Mouse (Mus musculus) heart, postnatal 4 days (tissue): ENCODE measurements around the gene Fzd4. TPM values are rescaled to one million over a fixed set of nuclear protein-coding genes. Genes with fewer than 3 reads are reported as not detected.

Source experiments
- DNase-seq: peaks from one replicate; pipeline ENCODE4 v3.0.0; 2021
- total RNA-seq, 2 experiments: library from RNA; stranded (reverse); gene quantifications; 2 replicates each; pipeline ENCODE4 v1.2.3; 2021

The Fzd4 gene
- total RNA-seq, 2 experiments from 2014 or later = 43.2 TPM

- DNase-seq = no peak
Measured at GRCm38 (mm10) chr7:89401136-89401858, 2.9 kb upstream of the Fzd4 start.

- DNase-seq = no peak
Measured at GRCm38 (mm10) chr7:89401936-89402335, 2.2 kb upstream of the Fzd4 start.

- DNase-seq = peak; percentile 83
Measured at GRCm38 (mm10) chr7:89403053-89403972, 842 bp upstream of the Fzd4 start.

GRCm38 (mm10) chr7:89404734-89405440, 732 bp downstream of the Fzd4 start:
- peak; percentile 59 for DNase-seq

GRCm38 (mm10) chr7:89406011-89406410, 1.9 kb downstream of the Fzd4 start:
- DNase-seq = no peak

GRCm38 (mm10) chr7:89407006-89407940, 3.1 kb downstream of the Fzd4 start:
- DNase-seq = no peak

GRCm38 (mm10) chr7:89410294-89410693, 6.1 kb downstream of the Fzd4 start:
- DNase-seq = no peak

- DNase-seq = peak; percentile 38
Measured at GRCm38 (mm10) chr7:89411346-89411745, 7.2 kb downstream of the Fzd4 start.

GRCm38 (mm10) chr7:89412094-89412493, 7.9 kb downstream of the Fzd4 start:
- DNase-seq = no peak

- DNase-seq = no peak
Measured at GRCm38 (mm10) chr7:89416027-89416426, 11.9 kb downstream of the Fzd4 start.

- DNase-seq = no peak
Measured at GRCm38 (mm10) chr7:89417707-89418106, 13.6 kb downstream of the Fzd4 start.

- no peak for DNase-seq
Measured at GRCm38 (mm10) chr7:89418127-89418653, 14.0 kb downstream of the Fzd4 start.

GRCm38 (mm10) chr7:89418917-89419679, 14.9 kb downstream of the Fzd4 start:
- no peak for DNase-seq

GRCm38 (mm10) chr7:89421294-89421693, 17.1 kb downstream of the Fzd4 start:
- no peak for DNase-seq

GRCm38 (mm10) chr7:89422650-89423049, 18.5 kb downstream of the Fzd4 start:
- DNase-seq = no peak

- no peak for DNase-seq
Measured at GRCm38 (mm10) chr7:89423194-89423593, 19.0 kb downstream of the Fzd4 start.

- DNase-seq = no peak
Measured at GRCm38 (mm10) chr7:89423688-89424255, 19.6 kb downstream of the Fzd4 start.

GRCm38 (mm10) chr7:89424659-89425058, 20.5 kb downstream of the Fzd4 start:
- no peak for DNase-seq

GRCm38 (mm10) chr7:89425803-89426725, 21.9 kb downstream of the Fzd4 start:
- DNase-seq = no peak
